Mouse (Mus musculus) MEL-GATA-1-ER (cell line): ENCODE data around the gene Sh3d19.

ENCODE experiments used
- DNase-seq: peaks from one replicate; pipeline ENCODE4 v3.0.0-alpha.2; 2012; ENCODE audit warnings: low read depth; ENCODE audit errors: extremely low read depth

Gene Sh3d19

DNA sequence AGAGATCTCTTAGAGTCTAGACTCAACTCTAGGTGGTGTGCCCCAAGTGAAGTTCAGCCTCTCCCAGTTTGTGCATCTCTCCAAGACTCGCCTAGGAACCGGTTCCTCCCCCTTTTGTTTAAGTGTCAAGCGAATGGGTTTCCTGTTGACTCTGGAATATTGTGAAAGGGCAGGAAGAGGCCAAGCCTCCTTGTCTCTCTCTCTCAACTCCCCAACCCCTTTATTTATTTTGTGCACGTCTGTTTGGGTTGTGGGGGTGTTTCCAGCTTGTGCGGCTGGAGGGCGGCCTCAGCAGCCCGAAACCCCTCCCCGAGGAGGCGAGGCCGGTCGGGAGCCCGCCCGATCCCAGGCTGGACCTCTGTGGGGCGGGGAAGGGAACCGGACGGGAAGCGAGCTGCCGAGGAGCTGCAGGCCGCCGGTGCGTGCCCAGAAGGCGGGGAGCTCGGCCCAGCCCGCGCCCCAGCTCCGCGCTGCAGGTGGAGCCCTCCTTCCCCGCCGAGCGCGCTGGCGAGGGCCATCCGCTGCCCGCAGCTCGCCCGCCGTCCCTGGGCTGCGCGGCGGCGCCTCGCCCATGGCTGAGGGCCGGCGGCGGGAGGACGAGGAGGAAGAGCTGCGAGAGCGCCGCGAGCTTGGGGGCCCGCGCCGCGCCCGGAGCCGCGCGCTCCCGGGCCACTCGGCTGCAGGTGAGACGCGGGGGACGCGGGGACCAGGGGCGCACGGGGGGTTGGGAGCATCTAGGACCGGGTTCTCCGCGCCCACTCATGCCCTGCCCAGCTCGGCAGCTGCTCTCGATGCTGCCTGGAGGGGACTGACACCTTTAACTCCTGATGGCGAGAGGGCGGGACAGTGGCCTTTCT, at the start of gene Sh3d19:
Gene Sh3d19 (plus strand): TSS at position 368 of the 857 bp plus-strand sequence.
- DNase-seq, result no peak

DNA sequence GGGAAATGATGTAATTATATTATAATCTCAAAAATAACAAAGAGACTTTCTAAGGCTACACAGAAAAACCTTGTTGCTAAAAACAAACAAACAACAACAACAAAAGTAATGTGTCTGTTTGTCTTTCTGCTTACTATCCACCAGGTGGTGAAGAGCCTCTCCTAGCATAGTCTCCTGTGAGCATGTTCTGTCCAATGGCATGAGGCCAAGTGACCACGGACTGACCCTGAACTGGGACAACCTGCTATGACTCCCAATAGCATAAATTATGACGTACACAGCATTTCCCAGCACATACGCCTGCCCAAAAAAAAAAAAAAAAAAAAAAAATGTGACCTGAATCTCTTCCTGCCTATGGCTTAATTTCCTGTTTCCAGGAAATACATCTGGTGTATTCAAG, 48.6 kb upstream of the Sh3d19 start:
- no peak for DNase-seq

DNA sequence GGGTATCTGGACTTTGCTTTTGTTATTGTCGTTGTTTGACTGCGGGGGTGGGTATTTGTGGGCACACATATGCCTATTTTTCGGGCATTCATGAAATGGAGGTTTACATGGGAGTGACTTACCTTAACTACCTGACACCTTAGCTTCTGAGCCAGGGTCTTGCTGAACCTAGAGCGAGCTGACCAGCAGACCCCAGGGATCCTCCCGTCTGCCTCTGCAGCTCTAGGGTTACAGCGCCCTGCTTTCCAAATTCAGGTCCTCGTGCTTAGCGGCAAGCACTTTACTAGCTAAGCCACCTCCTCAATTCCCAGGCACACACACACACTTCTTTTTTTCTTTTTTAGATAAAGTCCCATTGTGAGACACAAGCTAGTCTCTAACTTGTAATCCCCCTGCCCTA, 47.6 kb upstream of the Sh3d19 start:
- DNase-seq, result no peak

DNA sequence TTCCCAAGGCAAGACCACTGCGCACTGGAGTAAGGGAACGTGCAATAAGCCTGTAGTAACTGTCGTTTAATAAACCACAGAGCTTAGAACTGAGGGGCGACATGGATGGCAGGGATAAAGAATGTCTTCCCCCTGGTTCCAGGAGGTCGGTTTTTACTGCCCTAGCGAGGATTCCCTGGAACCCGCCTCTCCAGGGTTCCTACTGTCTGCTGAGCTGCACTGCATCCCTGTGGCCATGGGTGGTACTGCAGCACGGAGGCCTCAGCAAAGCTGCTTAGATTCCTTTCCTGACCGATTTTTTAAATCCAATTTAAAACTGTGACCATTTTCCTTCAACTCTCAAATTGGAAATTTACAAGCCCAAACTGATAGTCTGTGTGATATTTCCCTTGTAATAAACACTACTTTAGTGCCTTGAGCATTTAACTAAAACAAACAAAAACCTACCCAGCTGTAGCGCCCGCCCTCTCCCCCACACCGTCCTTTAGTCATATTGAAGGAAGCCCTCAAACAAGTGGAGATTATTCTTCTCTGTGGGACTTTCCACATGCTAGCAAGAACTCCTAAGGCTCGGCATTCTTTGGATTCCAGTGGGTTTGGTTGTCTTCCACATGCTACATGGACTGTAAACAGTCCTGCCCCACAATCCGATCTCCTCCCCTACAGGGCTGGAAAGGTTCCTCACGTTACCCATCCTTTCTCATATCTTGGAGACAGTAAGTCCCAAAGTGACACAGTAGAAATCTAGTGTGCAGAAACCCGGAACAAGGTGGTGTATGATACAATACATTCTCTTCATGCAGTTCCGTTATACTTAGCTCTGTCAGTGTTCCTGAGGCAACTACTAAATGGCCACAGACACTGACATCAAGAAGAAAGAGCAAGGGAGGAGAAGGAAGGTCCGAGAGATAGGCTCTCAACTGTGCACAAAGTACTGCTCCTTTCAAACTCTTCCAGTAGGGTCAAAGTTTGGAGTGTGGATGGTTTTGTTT, 46.7 kb upstream of the Sh3d19 start:
- DNase-seq, result peak; percentile 36

DNA sequence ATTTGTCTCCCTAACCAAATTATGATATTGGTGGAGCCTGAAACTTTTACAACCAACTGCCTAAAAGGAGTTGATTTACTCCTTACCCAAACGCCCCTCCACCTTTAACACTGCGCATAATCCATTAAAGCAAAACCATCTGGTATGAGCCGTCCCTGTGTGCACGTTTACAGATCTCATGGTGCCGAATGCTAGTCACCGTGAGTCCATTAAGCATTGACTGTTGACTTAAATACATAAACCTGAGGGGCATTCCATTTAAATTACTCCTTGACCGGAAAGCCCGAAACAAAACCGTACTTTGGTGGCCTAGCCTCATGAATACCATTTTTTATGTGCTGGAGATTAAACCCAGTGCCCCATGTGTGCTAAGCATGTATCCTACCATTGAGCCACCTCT, 43.6 kb upstream of the Sh3d19 start:
- no peak for DNase-seq

DNA sequence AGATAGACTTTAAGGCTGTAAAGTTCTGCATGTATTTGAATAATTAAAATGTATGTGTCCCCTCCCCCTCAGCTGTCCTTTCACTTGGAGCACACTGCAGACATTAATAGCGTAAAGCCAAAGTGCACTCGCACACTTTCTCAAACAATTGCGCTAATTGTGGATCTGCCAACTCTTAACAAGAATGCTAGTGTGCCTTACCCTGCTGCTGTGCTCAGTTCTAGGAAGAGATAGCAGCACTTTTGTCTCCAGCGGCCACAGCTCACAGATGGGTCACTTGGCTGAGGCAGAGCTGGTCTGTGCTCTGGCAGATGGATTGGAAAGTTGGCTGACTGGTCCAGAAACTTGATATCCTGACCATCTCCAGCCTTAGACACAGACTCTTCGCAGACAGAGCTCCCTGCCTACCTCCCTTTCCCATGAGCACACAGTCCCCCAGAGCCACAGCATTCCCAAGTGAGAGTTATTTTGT, 42.7 kb upstream of the Sh3d19 start:
- no peak for DNase-seq

DNA sequence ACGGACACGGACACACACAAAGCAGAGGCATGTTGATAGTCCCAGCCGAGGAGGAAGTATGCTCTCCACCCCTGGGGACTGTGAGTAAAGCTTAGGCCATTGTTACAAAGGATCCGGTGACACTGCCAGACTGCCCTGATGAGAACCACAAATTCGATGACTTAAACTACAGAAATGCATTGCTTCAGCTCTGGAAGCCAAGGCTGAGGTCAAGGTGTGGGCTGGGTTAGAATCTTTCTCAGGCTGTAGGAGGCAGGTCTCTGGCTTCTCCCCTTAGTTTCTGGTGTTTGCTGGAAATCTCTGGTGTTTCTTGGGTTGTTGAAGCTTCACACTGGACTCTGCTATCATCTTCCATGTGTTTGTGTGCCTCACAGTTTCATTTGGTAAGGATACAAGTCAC, 41.2 kb upstream of the Sh3d19 start:
- no peak for DNase-seq

DNA sequence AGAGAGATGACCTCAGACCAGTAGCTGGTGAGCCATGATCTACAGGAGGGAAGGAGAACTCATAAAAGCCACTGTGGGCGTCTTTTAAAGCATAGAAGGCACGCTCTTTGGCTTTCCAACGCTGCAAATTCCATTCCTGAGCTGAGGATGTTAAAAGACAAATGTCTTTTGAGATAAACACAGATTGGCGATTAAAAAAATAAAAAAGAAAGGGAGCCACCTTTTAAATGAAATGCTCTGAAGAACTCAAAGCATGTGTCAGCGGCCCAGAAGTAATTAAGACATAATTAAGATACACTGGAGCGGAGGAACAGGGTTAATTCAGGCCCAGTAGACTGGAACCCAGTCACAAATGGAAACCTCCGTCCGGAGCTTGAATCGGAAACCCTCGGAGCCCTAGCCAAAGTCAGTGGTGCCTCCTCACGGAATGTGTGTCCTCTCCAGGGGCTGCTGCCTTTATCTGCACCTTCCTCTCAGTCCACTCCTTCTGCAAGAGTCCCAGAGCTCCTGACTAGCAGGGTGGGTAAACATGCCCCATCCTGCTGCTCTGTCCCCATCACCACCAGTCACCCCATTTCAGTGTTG, 40.1 kb upstream of the Sh3d19 start:
- no peak for DNase-seq

DNA sequence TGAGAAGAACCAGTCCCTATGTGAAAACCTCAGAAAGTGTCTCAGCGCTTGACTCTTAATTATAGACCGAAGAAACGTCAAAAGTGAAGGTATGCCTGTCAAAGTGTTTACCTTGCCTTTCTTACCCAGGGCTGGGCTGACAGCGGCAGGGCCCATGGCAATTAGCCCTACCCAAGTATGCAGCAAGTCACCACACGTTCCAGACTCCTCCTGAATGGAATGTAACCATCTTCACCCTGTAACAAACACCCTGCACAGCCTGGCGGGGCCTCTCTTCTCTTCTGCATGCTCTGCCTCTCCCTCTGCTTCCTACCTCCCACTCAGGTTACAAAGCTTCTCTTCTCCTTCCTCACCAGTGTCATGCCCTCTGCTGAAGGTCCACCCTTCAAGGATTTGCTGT, 39.0 kb upstream of the Sh3d19 start:
- no peak for DNase-seq

DNA sequence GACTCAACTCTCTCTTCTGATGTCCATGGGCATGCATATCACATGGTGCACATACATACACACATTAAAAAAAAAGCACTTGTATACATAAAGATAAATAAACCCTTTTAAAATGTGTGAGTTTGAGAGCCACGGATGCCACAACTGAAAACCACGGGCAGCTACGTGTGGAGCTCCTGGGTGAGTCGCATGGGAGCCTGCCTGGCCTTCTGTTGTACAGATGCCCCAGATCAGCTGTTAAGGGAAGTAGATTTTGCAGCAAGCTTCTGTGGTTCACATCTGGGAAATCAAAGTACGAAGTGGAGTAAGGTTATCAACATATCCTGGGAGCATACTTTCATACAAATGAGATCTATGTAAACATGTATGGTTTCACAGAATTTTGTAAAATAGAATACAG, 37.3 kb upstream of the Sh3d19 start:
- DNase-seq, result no peak

DNA sequence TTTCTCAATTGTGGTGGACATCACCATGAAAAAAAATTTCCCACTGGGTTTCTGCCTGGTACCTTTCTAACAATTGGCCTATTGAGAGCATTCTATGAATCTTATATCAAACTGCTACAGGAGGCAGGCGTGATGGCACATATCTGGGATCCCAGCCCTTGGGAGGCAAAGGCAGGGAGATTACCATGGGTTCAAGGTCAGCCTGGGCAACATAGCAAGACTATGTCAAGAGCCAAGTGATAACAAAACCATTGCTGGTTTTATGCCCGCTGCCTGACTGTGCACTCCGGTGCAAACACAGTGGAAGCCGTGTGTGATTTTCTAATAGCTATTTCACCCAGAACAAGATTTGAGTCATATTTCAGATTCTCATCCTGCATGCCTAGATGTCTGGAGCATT, 20.0 kb upstream of the Sh3d19 start:
- DNase-seq, result no peak

DNA sequence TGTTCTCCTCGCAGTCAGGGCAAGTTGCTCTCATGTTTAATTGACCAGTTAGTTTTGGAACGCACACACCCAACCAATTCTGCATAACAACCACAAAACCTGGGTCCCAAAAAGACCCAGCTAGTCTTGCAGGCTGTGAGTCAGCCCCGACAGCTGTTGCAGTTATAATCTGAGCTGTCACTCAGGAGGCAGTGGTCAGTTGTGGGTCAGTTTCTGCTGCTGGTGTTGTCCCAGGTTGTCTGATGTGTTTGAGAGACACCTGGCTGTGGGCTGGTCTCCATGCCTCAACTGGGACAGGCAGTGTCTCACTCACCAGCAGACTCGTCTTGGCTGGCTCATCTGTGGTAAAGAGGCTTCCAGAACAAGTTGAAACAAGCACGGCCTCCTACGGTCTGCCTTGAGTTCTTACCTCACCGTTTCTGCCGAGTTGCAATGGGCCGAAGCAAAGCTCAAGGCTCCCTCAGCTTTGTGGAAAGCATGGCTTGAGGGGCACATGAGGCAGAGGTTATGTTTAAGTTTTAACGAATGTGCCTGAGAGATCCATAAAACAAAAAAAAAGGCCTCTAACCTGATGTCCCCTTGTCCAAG, 18.1 kb upstream of the Sh3d19 start:
- DNase-seq, result no peak

DNA sequence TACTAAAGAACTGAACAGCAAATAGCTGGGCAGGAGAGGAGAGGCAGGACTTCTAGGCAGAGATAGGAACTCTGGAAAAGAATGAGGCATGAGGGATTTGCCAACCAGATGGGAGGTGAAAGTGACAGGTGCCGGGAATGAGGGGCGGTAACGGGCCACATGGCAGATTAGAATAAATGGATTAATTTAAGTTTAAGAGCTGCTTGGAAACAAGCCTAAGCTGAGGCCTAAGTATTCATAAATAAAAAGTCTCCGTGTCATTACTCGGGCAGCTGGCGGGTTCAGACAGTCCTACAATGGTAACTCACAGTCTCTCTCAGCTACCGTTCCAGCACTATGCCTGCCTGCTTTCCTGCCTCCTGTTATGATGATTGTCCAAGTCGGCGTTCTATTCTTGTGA, 15.6 kb upstream of the Sh3d19 start:
- no peak for DNase-seq

DNA sequence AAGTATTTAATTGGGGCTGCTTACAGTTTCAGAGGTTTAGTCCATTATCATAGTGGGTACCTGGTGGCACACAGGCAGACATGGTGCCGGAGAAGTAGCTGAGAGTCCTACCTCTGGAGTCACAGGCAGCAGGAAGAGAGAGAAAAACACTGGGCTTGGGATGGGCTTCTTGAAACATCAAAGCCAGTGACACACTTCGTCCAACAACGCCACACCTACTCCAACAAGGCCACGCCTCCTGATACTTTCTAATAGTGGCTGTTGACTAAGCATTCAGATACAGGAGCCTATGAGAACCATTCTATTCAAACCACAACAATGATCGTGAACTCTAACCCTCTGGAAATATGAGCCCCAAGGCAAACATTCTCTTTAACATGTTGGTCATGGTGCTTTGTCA, 15.2 kb upstream of the Sh3d19 start:
- no peak for DNase-seq

DNA sequence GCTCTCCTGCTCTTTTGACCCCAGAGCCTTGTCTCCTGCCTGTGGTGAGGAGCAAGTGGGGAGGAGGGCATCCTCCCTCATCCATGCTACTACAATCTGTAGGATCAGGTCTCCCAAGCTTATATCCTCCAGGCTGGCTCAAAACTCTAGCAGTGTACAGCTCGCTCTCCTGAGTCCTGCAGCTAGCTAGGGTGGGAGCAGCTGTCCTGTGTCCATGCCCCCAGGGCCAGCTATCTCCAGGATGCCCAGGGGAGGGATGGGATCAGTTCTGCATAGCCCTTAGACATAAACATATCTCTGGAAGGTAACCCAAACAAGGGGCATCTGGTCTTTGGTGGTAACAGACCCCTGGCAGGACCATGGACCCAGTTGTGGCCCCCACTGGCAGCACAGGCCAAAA, 11.2 kb upstream of the Sh3d19 start:
- no peak for DNase-seq

DNA sequence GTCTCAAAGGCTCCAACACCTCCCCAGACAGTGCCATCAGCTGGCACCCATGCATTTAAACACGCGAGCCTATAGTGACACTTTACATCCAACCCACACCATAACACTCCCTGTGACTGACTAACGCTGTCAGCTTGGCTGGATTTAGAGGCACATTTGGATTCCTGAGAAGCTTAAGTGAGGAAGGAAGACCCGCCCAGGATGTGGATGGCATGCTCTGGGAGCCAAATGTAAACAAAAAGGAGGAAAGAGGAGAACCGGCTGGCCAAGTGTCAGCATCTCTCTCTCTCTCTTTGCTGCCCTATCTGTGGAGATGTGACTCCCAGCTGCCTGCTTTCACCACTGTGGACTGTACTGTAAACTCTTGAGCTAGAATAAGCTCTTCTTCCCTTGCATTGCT, 9.8 kb upstream of the Sh3d19 start:
- no peak for DNase-seq

DNA sequence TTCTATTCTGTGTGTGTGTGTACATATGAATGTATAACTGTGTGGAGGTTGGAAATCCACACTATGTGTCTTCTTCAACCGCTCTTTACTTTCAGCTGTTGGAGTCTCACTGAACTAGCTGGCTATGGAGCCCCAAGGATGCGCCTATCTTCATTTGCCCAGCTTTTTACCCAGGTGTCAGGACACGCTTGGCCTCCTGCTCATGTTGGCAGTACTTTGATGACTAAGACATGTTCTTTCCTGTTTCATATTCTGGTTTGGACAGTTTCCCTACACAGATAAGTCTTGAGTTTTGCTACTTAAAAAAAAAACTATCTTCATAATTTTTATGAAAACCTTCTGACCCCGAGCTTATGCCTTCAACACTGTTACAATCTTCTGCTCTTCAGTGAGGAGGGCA, 5.4 kb upstream of the Sh3d19 start:
- no peak for DNase-seq

DNA sequence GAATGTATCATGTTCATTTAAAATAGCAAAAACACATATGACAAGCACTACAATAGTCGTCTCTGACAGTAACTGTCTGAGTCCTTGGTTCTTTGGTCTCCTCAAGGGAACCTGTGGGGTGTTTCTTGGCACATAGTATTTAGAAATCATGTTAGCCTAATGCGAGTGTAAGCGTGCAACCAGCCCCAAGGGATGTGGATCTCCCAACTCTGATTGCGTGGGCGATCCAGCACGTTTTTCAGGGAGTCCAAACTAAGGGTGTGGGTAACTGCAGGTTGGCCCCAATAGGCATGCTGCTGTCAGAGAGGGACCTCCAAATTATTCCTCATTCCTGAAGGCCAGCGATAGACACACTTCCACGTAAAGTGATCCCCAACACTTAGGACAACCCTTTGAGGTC, 1.9 kb upstream of the Sh3d19 start:
- no peak for DNase-seq

DNA sequence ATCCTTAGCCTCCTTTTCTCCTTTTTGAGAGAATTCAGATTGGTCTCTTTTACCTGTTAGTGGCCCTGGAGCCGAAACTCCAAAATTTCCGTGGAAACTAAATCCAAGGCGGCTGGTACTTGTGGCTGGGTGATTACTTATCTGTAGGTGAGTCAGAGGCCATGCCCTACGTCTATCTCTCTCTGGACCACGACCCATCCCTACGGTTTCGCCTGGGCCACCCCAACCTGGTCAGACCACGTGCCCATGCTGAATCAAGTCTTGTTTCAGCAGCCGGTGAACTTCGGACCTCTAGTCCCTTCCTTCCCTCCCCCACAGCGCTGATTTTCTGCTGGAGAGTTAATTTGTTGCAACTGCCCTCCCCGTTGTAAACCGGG, 678 bp downstream of the Sh3d19 start:
- DNase-seq, result no peak

DNA sequence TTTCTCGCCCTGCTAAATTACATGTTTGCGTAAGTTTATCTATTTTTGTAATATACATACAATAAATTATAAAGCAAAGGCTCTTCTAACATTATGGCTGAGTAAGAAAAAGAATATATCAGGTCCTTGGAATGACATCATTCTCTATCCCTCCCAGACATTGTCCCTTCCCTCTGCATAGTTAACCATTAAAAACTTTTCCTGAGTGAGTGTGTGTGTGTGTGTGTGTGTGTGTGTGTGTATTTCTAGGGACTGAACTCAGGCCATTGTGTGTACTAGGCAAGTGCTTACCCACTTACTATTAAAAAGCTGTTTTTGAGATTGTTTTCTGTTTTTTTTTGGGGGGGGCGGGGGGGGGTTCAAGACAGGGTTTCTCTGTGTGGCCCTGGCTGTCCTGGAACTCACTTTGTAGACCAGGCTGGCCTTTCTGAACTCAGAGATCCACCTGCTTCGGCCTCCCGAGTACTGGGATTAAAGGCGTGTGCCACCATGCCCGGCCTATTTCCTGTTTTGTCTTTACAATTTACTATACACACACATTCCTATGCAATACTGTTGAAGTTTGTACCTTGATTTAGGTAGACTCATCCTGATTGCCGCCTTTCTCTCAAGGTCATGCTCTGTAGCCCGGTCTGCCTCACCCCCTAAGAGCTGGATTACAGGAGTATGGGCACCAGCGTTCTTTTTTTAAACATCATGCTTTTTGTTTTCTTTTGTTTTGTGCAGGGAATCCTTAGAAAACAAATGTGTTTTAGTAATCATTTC, 2.6 kb downstream of the Sh3d19 start:
- no peak for DNase-seq

DNA sequence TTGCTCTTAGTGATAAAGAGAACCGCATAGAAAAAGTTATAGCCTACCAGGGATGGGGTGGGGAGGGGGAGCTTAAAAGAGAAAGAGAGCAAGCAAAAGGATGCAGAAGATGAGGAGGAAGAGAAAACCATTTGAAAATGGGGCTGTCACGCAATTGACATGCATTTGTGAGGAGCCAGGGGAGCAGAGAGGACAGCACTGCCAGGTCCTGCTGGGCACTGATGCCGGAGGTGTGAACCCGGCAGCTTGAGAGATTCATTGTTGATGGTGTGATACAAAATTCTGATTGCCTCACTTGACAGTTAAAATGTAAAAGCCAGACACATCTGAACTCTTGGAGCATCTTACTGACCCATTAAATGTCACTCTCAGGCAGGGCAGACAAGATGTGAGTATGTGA, 3.5 kb downstream of the Sh3d19 start:
- DNase-seq, result no peak
